Mouse (Mus musculus): ENCODE data around the gene Yju2. TPM values are rescaled to one million over a fixed set of nuclear protein-coding genes. Genes with fewer than 3 reads are reported as not detected.

The Yju2 gene
- total and polyA plus RNA-seq, 3 experiments = 10.7 to 14.4 (median 12.9) TPM

- H3K4me1 ChIP-seq (ENCODE audit: control insufficient read depth in 1 of 2, insufficient read depth in 2 of 2) = peaks cover 3 to 13% of the 10 kb centered on the region in 2 experiments
- dilution Hi-C loops (cut with MboI; ENCODE audit: extremely low pct_ligation_motif_present, extremely low pct_unique_long_range_greater_than_20kb, low sequenced_read_pairs) (no loop called here), in situ Hi-C loops (cut with MboI; ENCODE audit: low pct_ligation_motif_present, low pct_unique_long_range_greater_than_20kb, low sequenced_read_pairs) (no loop called here)
- H3K27me3 ChIP-seq (replicated peaks) = peaks cover 5% of the 10 kb centered on the region
- H3K4me2 ChIP-seq (ENCODE audit: insufficient read depth, low read depth, poor library complexity, severe bottlenecking) = no peak overlapping the region
- H3K27ac ChIP-seq (ENCODE audit: insufficient read depth, low read depth) = no peak overlapping the region
- no peaks in the 10 kb centered on the region for H3K79me2 ChIP-seq (replicated peaks; ENCODE audit: control insufficient read depth, extremely low read depth, insufficient read depth, poor library complexity, severe bottlenecking)
- no peak for TF ChIP-seq CHD1 (IDR thresholded peaks at IDR 0.05; ENCODE audit: low read depth, low read length)
- no peak for TF ChIP-seq RAD21 (IDR thresholded peaks at IDR 0.05; ENCODE audit: low read depth, low read length)
- TF ChIP-seq E2F4 (IDR thresholded peaks at IDR 0.05; ENCODE audit: insufficient replicate concordance, low read depth, low read length) = no peak
- TF ChIP-seq POLR2AphosphoS2 (IDR thresholded peaks at IDR 0.05; ENCODE audit: low read depth, low read length) = no peak
- no peak for TF ChIP-seq JUND (conservative IDR thresholded peaks at IDR 0.05; ENCODE audit: low read depth, low read length)
- no peak for TF ChIP-seq MYC (IDR thresholded peaks at IDR 0.05; ENCODE audit: low read depth, low read length)
- no peak for TF ChIP-seq IRF4 (IDR thresholded peaks at IDR 0.05; ENCODE audit: low read depth, low read length)
- TF ChIP-seq TCF12 (IDR thresholded peaks at IDR 0.05; ENCODE audit: low read depth, low read length) = no peak
- TF ChIP-seq BHLHE40 (IDR thresholded peaks at IDR 0.05; ENCODE audit: low read depth, low read length) = no peak
- no peak for TF ChIP-seq ELF1 (IDR thresholded peaks at IDR 0.05; ENCODE audit: low read depth, low read length)
- TF ChIP-seq JUN (IDR thresholded peaks at IDR 0.05; ENCODE audit: insufficient read depth, low read depth, low read length) = no peak
- no peak for TF ChIP-seq MEF2A (IDR thresholded peaks at IDR 0.05; ENCODE audit: borderline replicate concordance, low read depth, low read length)
- no peak for TF ChIP-seq MAZ (IDR thresholded peaks at IDR 0.05; ENCODE audit: low read depth, low read length)
- no peak for TF ChIP-seq CTCF (conservative IDR thresholded peaks at IDR 0.05 in 1 of 2, IDR thresholded peaks at IDR 0.05 in 1 of 2; ENCODE audit: low read depth in 2 of 2, low read length in 2 of 2)
- no peak for TF ChIP-seq USF2 (conservative IDR thresholded peaks at IDR 0.05; ENCODE audit: low read depth, low read length)
- no peak for TF ChIP-seq SMC3 (IDR thresholded peaks at IDR 0.05; ENCODE audit: low read depth, low read length)
- no peak for TF ChIP-seq ZMIZ1 (IDR thresholded peaks at IDR 0.05; ENCODE audit: low read depth, low read length)
- DNase-seq (ENCODE audit: extremely low read depth) = no peak
- H3K36me3 ChIP-seq (replicated peaks in 1 of 2; ENCODE audit: control insufficient read depth in 1 of 2, insufficient read depth in 1 of 2, low read length in 1 of 2) = no peaks in the 10 kb centered on the region
- no peak overlapping the region for H3K4me3 ChIP-seq (replicated peaks in 1 of 3; ENCODE audit: low read depth in 2 of 3, low read length in 2 of 3, poor library complexity in 1 of 3)
- no peak overlapping the region for H3K9ac ChIP-seq (ENCODE audit: insufficient read depth, low read depth)
- H3K9me3 ChIP-seq (replicated peaks; ENCODE audit: low read length) = peaks cover 3% of the 10 kb centered on the region
These were observed 44.1 kb downstream of the Yju2 start for GRCm38 (mm10) chr17:56003000-56003399.

GRCm38 (mm10) chr17:56005415-56006061 is 46.6 kb downstream of the Yju2 start, which contains the start of the genes Stap2 and Mpnd:
Gene Stap2 (minus strand): TSS chr17:56005584.
Gene Mpnd (plus strand): TSS chr17:56005711.
- H3K4me3 ChIP-seq (replicated peaks in 1 of 3; ENCODE audit: low read depth in 2 of 3, low read length in 2 of 3, poor library complexity in 1 of 3) = peak within 1 kb of the TSS in 2 of 3 experiments; percentile 45 to 50
- in situ Hi-C loops (cut with MboI; ENCODE audit: low pct_ligation_motif_present, low pct_unique_long_range_greater_than_20kb, low sequenced_read_pairs) = loop anchor here (5.0 kb wide), 1 partner anchor 33 kb away; the partner anchor contains the start of gene Shd

More at GRCm38 (mm10) chr17:56005415-56006061, 46.6 kb downstream of the Yju2 start, which contains the start of the genes Stap2 and Mpnd:
- Histone ChIP-seq H3K27ac (ENCODE audit: insufficient read depth, low read depth) (no peak within 1 kb of the TSS), H3K27me3 (replicated peaks) (peaks cover 4% of the 10 kb centered on the region), H3K4me2 (ENCODE audit: insufficient read depth, low read depth, poor library complexity, severe bottlenecking) (peak within 1 kb of the TSS; percentile 61), H3K79me2 (replicated peaks; ENCODE audit: control insufficient read depth, extremely low read depth, insufficient read depth, poor library complexity, severe bottlenecking) (peaks cover 5% of the 10 kb centered on the region; the same call in 1 of the 2 replicates), H3K9me3 (replicated peaks; ENCODE audit: low read length) (peaks cover 3% of the 10 kb centered on the region), H3K36me3 (replicated peaks in 1 of 2; ENCODE audit: control insufficient read depth in 1 of 2, insufficient read depth in 1 of 2, low read length in 1 of 2) (peaks cover 0 to 2% of the 10 kb centered on the region in 2 experiments), H3K4me1 (ENCODE audit: control insufficient read depth in 1 of 2, insufficient read depth in 2 of 2) (peaks cover 8 to 23% of the 10 kb centered on the region in 2 experiments), H3K9ac (ENCODE audit: insufficient read depth, low read depth) (peak within 1 kb of the TSS; percentile 57)
- peak; percentile 21; the same call in 1 of the 2 replicates for TF ChIP-seq ELF1 (IDR thresholded peaks at IDR 0.05; ENCODE audit: low read depth, low read length)
- no peak for TF ChIP-seq HCFC1 (IDR thresholded peaks at IDR 0.05; ENCODE audit: low read depth, low read length)
- no peak for TF ChIP-seq ETS1 (conservative IDR thresholded peaks at IDR 0.05; ENCODE audit: low read depth, low read length)
- peak; percentile 94 for DNase-seq (ENCODE audit: extremely low read depth)
- dilution Hi-C loops (cut with MboI; ENCODE audit: extremely low pct_ligation_motif_present, extremely low pct_unique_long_range_greater_than_20kb, low sequenced_read_pairs) = no loop called here
